Mouse (Mus musculus) heart, adult 2 months (tissue): ENCODE data around the gene Usp33. TPM values are rescaled to one million over a fixed set of nuclear protein-coding genes. Genes with fewer than 3 reads are reported as not detected.

Experiments used
- DNase-seq, 2 experiments: peaks; one replicate each; pipeline ENCODE4 v3.0.0; 2021
- H3K27ac ChIP-seq: fragments of 200-600 bp; 2 replicates; pipeline ENCODE4 v1.8.1; 2022
- H3K27me3 ChIP-seq: fragments of 200-500 bp; 2 replicates; pipeline ENCODE4 v1.6.1; 2012; ENCODE audit warnings: mild to moderate bottlenecking, low read length, inconsistent platforms, mixed read lengths; ENCODE audit not compliant: control insufficient read depth, insufficient read depth
- H3K36me3 ChIP-seq: fragments of 200-500 bp; 2 replicates; pipeline ENCODE4 v1.6.1; 2012; ENCODE audit warnings: low read length, inconsistent platforms; ENCODE audit not compliant: control insufficient read depth, insufficient read depth
- H3K4me1 ChIP-seq: fragments of 200-500 bp; 2 replicates; pipeline ENCODE4 v1.6.1; 2011; ENCODE audit warnings: low read length; ENCODE audit not compliant: control insufficient read depth, insufficient read depth
- H3K4me3 ChIP-seq: fragments of 200-600 bp; 2 replicates; pipeline ENCODE4 v1.8.1; 2022
- H3K79me2 ChIP-seq: fragments of 200-500 bp; replicated peaks from 2 replicates; pipeline ENCODE4 v1.6.1; 2012; ENCODE audit warnings: mild to moderate bottlenecking, inconsistent platforms, low read length, moderate library complexity, mixed read lengths; ENCODE audit not compliant: control insufficient read depth, insufficient read depth
- H3K9ac ChIP-seq: fragments of 200-500 bp; 2 replicates; pipeline ENCODE4 v1.6.1; 2012; ENCODE audit warnings: low read depth, mild to moderate bottlenecking, control low read depth, inconsistent platforms, low read length, mixed read lengths
- CTCF ChIP-seq: fragments of 200-600 bp; IDR thresholded peaks from 2 replicates; pipeline ENCODE4 v1.8.1; 2022; ENCODE audit warnings: antibody characterized with exemption, mild to moderate bottlenecking, moderate library complexity
- EP300 ChIP-seq: fragments of 200-500 bp; IDR thresholded peaks from 2 replicates; pipeline ENCODE4 v1.6.1; 2011; ENCODE audit warnings: low read depth, low read length, control low read depth; ENCODE audit not compliant: insufficient read depth
- POLR2A ChIP-seq: fragments of 200-500 bp; IDR thresholded peaks from 2 replicates; pipeline ENCODE4 v1.6.1; 2011; ENCODE audit warnings: mild to moderate bottlenecking, low read depth, low read length, control low read depth; ENCODE audit not compliant: insufficient read depth
- whole genome bisulfite sequencing: fragments of 180-500 bp; shearing (Covaris S2); methylation state at CpG from one replicate; pipeline ENCODE4 v1.1.7; 2018; 5-methylcytosine and 5-hydroxymethylcytosine counted together
- intact Hi-C: fragments of 180-260 bp; cut with DNase I; formaldehyde crosslinking; loops from one replicate; pipeline ENCODE4 v1.15.1; 2025
- polyA plus RNA-seq: library from polyadenylated mRNA; depleted of rRNA; stranded (reverse); fragments of >200 nt; gene quantifications from 2 replicates; pipeline ENCODE4 v1.2.3, GENCODE M21; 2012
- total RNA-seq, 2 experiments: library from RNA; stranded (reverse); gene quantifications; 2 replicates each; pipeline ENCODE4 v1.2.3; 2021

Gene Usp33
- total and polyA plus RNA-seq, 3 experiments = 9.0 to 24.3 (median 23.1) TPM

GRCm38 (mm10) chr3:152410980-152411551, 64.8 kb downstream of the Usp33 start:
- no peak for TF ChIP-seq POLR2A
- no peak for TF ChIP-seq EP300
- no peak for TF ChIP-seq CTCF
- H3K27ac ChIP-seq = no peak overlapping the region
- H3K9ac ChIP-seq = no peak overlapping the region
- peaks cover 11% of the 10 kb centered on the region for H3K79me2 ChIP-seq
- peaks cover 12% of the 10 kb centered on the region for H3K4me1 ChIP-seq
- intact Hi-C loops = no loop called here
- no peak overlapping the region for H3K4me3 ChIP-seq
- peaks cover 26% of the 10 kb centered on the region for H3K36me3 ChIP-seq
- WGBS = 76% methylated on average over 7 of the region's 7 CpGs
- DNase-seq = no peak
- H3K27me3 ChIP-seq = no peaks in the 10 kb centered on the region

GRCm38 (mm10) chr3:152412362-152412761, 66.1 kb downstream of the Usp33 start:
- 60% methylated on average over 4 of the region's 4 CpGs for WGBS
- Histone ChIP-seq H3K27ac (no peak overlapping the region), H3K36me3 (peaks cover 19% of the 10 kb centered on the region), H3K9ac (no peak overlapping the region), H3K4me1 (peaks cover 8% of the 10 kb centered on the region; the same call in 1 of the 2 replicates), H3K27me3 (no peaks in the 10 kb centered on the region), H3K4me3 (no peak overlapping the region), H3K79me2 (peaks cover 10% of the 10 kb centered on the region)
- TF ChIP-seq EP300 (no peak), POLR2A (no peak), CTCF (no peak)
- intact Hi-C loops = no loop called here
- no peak for DNase-seq

GRCm38 (mm10) chr3:152428925-152429324, 82.6 kb downstream of the Usp33 start:
- Histone ChIP-seq H3K4me3 (no peak overlapping the region), H3K27me3 (no peaks in the 10 kb centered on the region), H3K27ac (no peak overlapping the region), H3K9ac (no peak overlapping the region), H3K36me3 (peaks cover 2% of the 10 kb centered on the region), H3K79me2 (peaks cover 1% of the 10 kb centered on the region; the same call in 1 of the 2 replicates), H3K4me1 (no peaks in the 10 kb centered on the region)
- 88% methylated on average over 8 of the region's 8 CpGs for WGBS
- no peak for TF ChIP-seq POLR2A
- no peak for TF ChIP-seq EP300
- no peak for TF ChIP-seq CTCF
- intact Hi-C loops = no loop called here
- no peak for DNase-seq

- H3K79me2 ChIP-seq = peaks cover 1% of the 10 kb centered on the region; the same call in 1 of the 2 replicates
- intact Hi-C loops = no loop called here
- no peaks in the 10 kb centered on the region for H3K27me3 ChIP-seq
- no peak overlapping the region for H3K9ac ChIP-seq
- no peak overlapping the region for H3K4me3 ChIP-seq
- TF ChIP-seq EP300 (no peak), POLR2A (no peak), CTCF (no peak)
- no peaks in the 10 kb centered on the region for H3K4me1 ChIP-seq
- H3K36me3 ChIP-seq = peaks cover 2% of the 10 kb centered on the region
- DNase-seq = no peak
- H3K27ac ChIP-seq = no peak overlapping the region
- 94% methylated on average over 7 of the region's 7 CpGs for WGBS
Observed at GRCm38 (mm10) chr3:152432677-152433076, 86.4 kb downstream of the Usp33 start.

GRCm38 (mm10) chr3:152435590-152435989, 89.3 kb downstream of the Usp33 start:
- intact Hi-C loops = no loop called here

GRCm38 (mm10) chr3:152438068-152438467, 91.8 kb downstream of the Usp33 start:
- intact Hi-C loops = no loop called here
- Histone ChIP-seq H3K79me2 (peaks cover 3% of the 10 kb centered on the region), H3K4me3 (no peak overlapping the region), H3K27me3 (no peaks in the 10 kb centered on the region), H3K9ac (no peak overlapping the region), H3K27ac (no peak overlapping the region), H3K4me1 (no peaks in the 10 kb centered on the region), H3K36me3 (no peaks in the 10 kb centered on the region)
- DNase-seq = no peak
- no peak for TF ChIP-seq CTCF
- no peak for TF ChIP-seq EP300
- TF ChIP-seq POLR2A = no peak
- WGBS = 96% methylated on average over 7 of the region's 7 CpGs

More at GRCm38 (mm10) chr3:152435590-152435989, 89.3 kb downstream of the Usp33 start:
- no peak for TF ChIP-seq POLR2A
- TF ChIP-seq EP300 = no peak
- TF ChIP-seq CTCF = no peak
- H3K79me2 ChIP-seq = peaks cover 1% of the 10 kb centered on the region; the same call in 1 of the 2 replicates
- no peaks in the 10 kb centered on the region for H3K4me1 ChIP-seq
- DNase-seq = no peak
- H3K9ac ChIP-seq = no peak overlapping the region
- H3K27ac ChIP-seq = no peak overlapping the region
- no peaks in the 10 kb centered on the region for H3K27me3 ChIP-seq
- H3K4me3 ChIP-seq = no peak overlapping the region
- H3K36me3 ChIP-seq = no peaks in the 10 kb centered on the region; the same call in 1 of the 2 replicates
